Mouse (Mus musculus): ENCODE data around the gene Kctd18.

Kctd18 gene

DNA sequence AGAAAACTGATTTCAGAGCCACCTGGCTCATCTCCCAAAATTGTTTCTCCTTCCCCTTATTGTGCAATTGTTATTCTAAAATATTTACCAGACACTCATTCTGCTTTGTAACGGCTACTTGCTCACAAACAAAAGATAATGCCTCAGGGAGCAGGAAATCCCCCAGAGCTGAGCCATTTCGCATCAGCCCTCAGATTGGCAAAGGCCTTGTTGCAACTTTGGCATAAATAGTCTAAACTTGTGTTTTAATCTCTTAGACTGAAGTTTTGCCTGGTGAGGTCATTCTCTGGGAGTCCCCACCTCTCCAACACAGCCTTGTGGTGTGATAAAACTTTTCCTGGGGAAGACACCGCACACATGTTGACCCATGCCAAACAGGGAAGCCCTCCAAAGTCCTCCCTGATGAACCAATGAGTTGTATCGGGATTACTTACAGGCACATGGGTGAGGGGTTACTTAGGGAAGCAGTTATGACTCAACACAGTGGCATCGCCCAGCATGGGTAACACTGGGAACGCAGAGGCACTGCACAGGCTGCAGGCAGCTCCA lies 29.6 kb downstream of the Kctd18 start:
- DNase-seq: no peak

DNA sequence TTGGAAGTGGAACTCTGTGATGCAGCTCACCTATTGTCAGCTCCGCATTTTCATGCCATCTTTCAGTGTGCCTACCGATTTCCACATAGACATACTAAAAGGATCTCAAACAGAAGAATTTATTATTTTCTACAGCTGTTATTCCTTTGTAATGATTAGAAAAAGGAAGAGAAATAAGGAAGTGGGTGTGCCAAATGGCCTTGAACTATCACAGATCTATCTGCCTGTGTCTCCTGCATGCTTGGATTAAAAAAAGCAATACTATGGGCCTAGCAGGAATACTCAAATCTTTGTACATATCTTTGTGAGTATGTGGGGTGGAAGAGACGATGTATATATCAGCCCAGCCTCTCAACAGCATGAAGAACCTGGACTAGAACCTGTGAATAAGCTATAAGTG lies 41.9 kb downstream of the Kctd18 start:
- DNase-seq: no peak

GRCm38 (mm10) chr1:57971588-57971987 lies 47.2 kb downstream of the Kctd18 start:
- DNase-seq: no peak

- DNase-seq: peak; percentile 94
These were observed 49.2 kb downstream of the Kctd18 start for GRCm38 (mm10) chr1:57969327-57970271.

DNA sequence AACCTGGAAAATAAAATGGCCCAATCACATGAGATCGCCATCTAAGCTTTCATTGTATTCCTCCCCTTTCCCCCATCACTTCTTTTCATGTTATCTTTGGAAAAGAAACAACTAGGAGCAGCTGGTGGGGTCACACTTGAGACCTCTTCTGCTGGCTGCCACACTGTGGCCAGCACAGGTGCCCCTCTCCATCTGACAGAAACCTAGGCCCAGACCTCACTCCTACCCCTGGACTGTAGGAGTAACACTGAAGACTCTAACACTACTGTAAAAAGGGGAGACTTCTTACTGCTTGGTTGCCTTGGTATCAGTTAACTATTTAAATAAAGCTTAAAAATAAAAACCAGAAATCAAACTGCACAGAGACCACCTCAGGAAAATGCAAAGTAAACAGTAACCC lies 63.0 kb downstream of the Kctd18 start:
- DNase-seq: no peak

DNA sequence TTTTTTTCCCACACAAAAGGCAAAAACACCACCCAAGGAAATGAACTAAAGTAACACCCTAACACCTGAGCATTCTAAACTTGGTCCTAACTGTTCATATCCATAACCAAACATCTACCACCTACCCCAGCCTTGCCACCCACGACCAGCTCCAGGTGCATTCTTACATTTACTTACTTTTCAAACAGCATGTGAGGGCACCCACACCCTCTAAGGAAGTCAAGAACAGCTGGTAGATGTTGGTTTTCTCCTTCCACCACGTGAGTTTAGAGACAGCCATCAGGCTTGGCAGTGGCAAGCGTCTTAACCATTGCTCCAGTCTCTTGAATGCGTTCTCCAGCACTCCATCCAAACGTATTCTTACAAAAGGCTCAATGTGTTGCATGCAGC lies 64.4 kb downstream of the Kctd18 start:
- DNase-seq: no peak

- no peak for DNase-seq
These were observed 65.0 kb downstream of the Kctd18 start for GRCm38 (mm10) chr1:57953586-57954375.

DNA sequence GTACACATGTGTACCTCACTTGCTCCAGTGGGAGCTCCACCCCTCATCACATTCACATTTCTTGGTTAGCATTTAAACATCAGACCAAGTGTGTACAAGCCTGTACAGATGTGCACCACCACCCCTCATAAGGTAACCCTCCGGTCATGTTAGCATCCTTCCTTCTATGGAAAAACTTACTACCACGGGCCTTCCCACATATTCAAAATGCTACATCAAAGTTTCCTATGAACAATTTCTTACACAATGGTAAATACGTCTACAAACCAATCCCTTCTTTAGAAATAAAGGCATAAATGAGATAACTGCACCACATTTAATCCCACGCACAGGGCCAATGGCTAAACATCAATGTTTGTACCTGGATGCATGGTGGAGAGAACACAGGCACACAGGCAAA lies 66.2 kb downstream of the Kctd18 start:
- no peak for DNase-seq

DNA sequence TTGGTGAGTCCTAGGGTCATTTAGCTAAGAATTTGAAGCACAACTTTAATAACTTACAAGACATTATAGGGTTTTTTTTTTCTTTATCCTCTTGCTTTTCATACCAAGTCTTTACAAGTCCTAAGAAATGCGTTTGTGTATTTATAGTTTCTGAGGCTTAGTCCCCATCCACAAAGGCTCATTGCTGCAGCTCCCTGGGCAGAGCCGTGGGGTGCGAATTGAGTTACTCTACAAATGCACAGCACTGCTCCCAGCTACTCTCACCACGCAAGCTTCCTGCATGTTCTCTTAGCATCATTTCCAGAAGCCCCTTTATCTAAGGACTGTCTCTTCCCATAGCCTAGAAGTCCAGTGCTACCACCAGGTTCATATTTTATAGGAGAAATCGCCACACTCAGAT lies 69.0 kb downstream of the Kctd18 start:
- no peak for DNase-seq

- no peak for DNase-seq
These were observed 69.6 kb downstream of the Kctd18 start for GRCm38 (mm10) chr1:57949195-57949594.

- no peak for DNase-seq
These were observed 71.0 kb downstream of the Kctd18 start for GRCm38 (mm10) chr1:57947552-57948347.

DNA sequence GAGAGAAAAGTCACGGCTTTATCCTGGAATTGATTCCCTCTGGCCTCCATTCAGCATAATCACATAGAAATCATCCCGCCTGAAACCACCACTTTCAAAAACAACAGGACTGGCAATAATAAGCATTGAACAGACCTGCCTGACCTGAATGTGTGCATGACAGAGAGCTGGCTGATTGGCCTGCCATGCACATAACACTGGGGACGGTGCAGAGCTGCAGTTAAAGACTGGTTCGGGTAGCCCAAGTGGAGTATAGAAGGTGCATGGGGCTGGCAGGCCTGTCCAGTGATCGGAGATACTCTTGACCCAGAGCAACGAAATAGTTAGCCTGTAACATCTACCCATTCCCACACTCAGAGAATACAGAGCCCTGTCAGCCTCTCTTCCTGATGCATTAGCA lies 76.5 kb downstream of the Kctd18 start:
- no peak for DNase-seq

GRCm38 (mm10) chr1:57941734-57942133 lies 77.0 kb downstream of the Kctd18 start:
- DNase-seq: no peak

DNA sequence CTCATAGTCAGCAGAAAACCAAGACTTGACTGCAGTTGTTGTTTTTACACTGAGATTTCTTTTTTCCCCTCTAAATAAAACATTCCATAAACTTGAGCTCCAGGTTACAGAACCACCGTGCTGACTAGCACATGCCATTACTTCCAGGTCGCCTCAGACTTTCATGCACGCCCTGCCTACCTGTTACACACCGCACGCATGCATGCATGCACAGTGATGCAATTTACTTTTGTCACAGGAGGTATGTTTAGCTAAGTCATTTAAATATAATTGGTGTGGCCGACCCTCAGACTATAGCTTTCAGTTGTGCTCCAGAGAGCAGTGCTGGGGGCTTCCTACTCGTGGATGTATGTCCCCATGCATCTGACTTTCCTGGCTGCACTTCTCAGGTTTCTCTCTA lies 77.7 kb downstream of the Kctd18 start:
- no peak for DNase-seq

DNA sequence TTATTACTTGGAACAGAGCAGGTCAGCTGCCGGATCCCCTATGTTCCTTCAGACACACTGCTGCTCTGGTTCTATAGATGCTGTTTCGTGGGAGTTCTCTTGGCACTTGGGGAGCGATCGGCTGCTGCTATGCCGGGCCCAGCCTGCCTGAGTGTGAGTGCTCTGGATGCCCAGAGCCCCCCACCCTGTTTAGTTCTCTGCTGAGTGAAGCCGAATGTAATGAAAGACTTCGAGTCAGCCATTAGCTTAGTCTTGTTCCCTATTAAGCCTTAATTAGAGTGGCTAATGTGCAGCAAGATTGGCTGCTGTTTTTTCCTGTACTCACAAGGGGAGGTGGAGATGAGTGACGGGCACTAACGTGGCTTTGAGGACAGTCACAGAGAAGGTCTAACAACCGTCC lies 78.1 kb downstream of the Kctd18 start:
- DNase-seq: no peak

GRCm38 (mm10) chr1:57934287-57934686 lies 84.5 kb downstream of the Kctd18 start:
- DNase-seq: no peak

- DNase-seq: no peak
These were observed 100.2 kb downstream of the Kctd18 start for GRCm38 (mm10) chr1:57918567-57918966.

DNA sequence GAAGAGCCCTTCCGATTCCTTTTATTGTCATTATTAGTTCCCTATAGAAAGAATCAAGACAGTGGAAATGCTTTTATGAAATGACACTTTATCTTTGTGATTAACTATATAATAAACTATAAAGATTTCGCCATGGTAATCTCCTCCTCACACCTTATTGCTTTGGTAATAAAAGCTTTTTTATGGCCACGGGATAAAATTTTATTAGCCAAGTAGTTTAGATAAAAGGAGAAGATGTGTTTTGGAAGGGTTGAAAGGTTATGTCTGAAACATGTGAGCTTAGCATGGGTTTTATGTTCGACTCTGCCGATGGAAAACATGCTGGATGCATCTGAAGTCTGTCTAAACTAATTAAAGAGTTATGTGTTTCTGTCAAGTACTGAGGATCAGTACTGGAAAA lies 101.4 kb downstream of the Kctd18 start:
- DNase-seq: no peak

- DNase-seq: no peak
These were observed 107.2 kb downstream of the Kctd18 start for GRCm38 (mm10) chr1:57911561-57911960.

DNA sequence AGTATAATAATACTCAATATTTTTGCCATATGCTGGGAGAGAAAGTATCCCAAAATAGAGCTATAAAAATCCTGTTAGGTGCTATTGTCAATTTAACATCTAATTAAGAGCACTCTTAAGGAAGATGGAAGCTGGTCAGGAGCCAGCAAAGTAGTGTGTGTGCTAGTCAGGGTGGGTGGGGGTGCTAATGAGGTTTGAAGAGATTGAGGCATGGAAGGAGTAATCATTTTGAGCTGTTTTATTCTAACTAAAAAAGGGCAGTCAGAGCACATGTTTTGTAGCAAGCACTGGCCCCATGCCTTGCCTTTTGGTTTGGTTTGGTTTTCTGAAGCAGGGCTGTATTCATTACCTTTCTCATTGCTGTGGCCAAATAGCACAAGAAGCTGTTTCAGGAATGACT lies 112.4 kb downstream of the Kctd18 start:
- DNase-seq: no peak

DNA sequence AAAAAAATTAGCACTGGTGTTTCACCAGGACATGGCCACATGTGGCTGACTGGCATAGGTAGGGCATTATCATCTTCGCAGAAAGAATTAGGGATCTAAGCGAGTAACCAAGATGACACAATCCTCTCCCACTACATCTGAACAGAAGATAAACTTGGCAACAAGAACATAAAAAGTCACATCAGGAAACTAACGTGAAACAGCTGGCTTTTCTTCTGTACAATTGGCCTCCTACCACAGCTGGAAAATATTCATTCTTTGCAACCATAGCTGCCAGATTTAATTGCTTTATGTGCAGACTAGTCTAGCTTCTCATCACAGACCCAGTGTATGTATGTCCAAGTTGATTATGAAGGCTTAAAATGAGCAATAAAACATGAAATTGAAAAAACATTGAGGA lies 112.8 kb downstream of the Kctd18 start:
- DNase-seq: no peak

All from right cerebral cortex, postnatal 25 days (tissue).